Mouse (Mus musculus) kidney, adult 2 months (tissue): ENCODE results near the gene Atp2c2.

Experiments used
- CTCF ChIP-seq: fragments of 200-500 bp; conservative IDR thresholded peaks from 2 replicates; pipeline ENCODE4 v1.5.1; 2011; ENCODE audit warnings: low read depth, mild to moderate bottlenecking, control low read depth, low read length, moderate library complexity, mixed read lengths; ENCODE audit not compliant: insufficient read depth, insufficient read length
- POLR2A ChIP-seq: fragments of 200-500 bp; IDR thresholded peaks from one replicate; pipeline ENCODE4 v1.6.1; 2011; ENCODE audit warnings: low read depth, low read length, control low read depth

DNA sequence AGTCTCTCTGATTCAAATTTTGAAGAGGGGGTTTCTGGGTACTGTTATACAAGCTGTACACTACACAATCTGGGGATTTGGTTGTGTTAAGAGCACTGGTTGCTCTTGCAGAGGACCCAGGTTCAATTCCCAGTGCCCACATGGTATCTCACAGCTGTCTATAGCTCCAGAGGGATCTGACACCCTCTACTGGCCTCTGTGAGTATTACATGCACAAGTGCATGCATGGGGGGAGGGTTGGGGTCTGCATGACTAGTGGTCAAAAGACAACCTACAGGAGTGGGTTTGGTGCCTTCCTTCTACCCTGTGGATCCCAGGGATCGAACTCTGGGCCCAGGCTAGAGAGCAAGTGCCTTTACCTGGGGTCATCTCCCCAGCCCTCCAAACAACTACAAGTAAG is 102.8 kb downstream of the Atp2c2 start:
- TF ChIP-seq CTCF, result peak; percentile 34
- no peak for TF ChIP-seq POLR2A
